Mouse (Mus musculus) intestine, embryonic 16.5 days (tissue): ENCODE measurements around the gene Calu. TPM values are rescaled to one million over a fixed set of nuclear protein-coding genes. Genes with fewer than 3 reads are reported as not detected.

Experiments used
- ATAC-seq: fragments of 200-750 bp; cut with Nextera tagmentation; 2 replicates; pipeline ENCODE4 v1.8.0; 2017; ENCODE audit warnings: moderate TSS enrichment, moderate library complexity
- H3K27ac ChIP-seq: fragments of 300-500 bp; sonication (generic); 2 replicates; pipeline ENCODE4 v1.5.1; 2014; ENCODE audit warnings: mild to moderate bottlenecking, low read length
- H3K27me3 ChIP-seq: fragments of 300-500 bp; sonication (generic); replicated peaks from 2 replicates; pipeline ENCODE4 v1.6.1; 2014; ENCODE audit warnings: low read length, control low read depth, mixed read lengths; ENCODE audit not compliant: control insufficient read depth, insufficient read depth
- H3K36me3 ChIP-seq: fragments of 300-500 bp; sonication (generic); 2 replicates; pipeline ENCODE4 v1.6.1; 2014; ENCODE audit warnings: low read length, control low read depth; ENCODE audit not compliant: control insufficient read depth, insufficient read depth
- H3K4me1 ChIP-seq: fragments of 300-500 bp; sonication (generic); 2 replicates; pipeline ENCODE4 v1.6.1; 2014; ENCODE audit warnings: low read length, control low read depth, mixed read lengths; ENCODE audit not compliant: control insufficient read depth, insufficient read depth
- H3K4me2 ChIP-seq: fragments of 300-500 bp; sonication (generic); 2 replicates; pipeline ENCODE4 v1.6.1; 2014; ENCODE audit warnings: low read depth, low read length, control low read depth
- H3K4me3 ChIP-seq: fragments of 300-500 bp; sonication (generic); 2 replicates; pipeline ENCODE4 v1.5.1; 2014; ENCODE audit warnings: mild to moderate bottlenecking, low read length
- H3K9ac ChIP-seq: fragments of 300-500 bp; sonication (generic); 2 replicates; pipeline ENCODE4 v1.6.1; 2014; ENCODE audit warnings: low read depth, low read length
- H3K9me3 ChIP-seq: fragments of 300-500 bp; sonication (generic); 2 replicates; pipeline ENCODE4 v1.6.1; 2016; ENCODE audit warnings: low read length, control low read depth; ENCODE audit not compliant: control insufficient read depth
- WGBS: fragments of 180-500 bp; shearing (Covaris S2); extraction: QIAGEN DNeasy Blood & Tissue Kit; methylation state at CpG from one replicate; pipeline ENCODE4 v1.1.7; 2014; 5-methylcytosine and 5-hydroxymethylcytosine counted together
- polyA plus RNA-seq: library from polyadenylated mRNA; unstranded; fragments of >200 nt; fragmentation: Nextera tagmentation; extraction: Ambion mirVana; gene quantifications from 2 replicates; pipeline ENCODE4 v1.2.1, GENCODE M21; 2015

Gene Calu
- polyA plus RNA-seq, 1 experiment from 2014 or later = 282 TPM

- Histone ChIP-seq H3K9me3 (no peaks in the 10 kb centered on the region), H3K36me3 (no peaks in the 10 kb centered on the region), H3K4me1 (peaks cover 10% of the 10 kb centered on the region; the same call in 1 of the 2 replicates), H3K9ac (peak overlapping the region; percentile 69), H3K27ac (peak overlapping the region; percentile 53; the same call in 1 of the 2 replicates), H3K4me3 (peak overlapping the region; percentile 74), H3K4me2 (peak overlapping the region; percentile 91), H3K27me3 (peaks cover 9% of the 10 kb centered on the region; the same call in 1 of the 2 replicates)
- WGBS = 7% methylated on average over 24 of the region's 24 CpGs
- peak; percentile 70 for ATAC-seq
These were observed 49.1 kb downstream of the Calu start for GRCm38 (mm10) chr6:29396714-29397540.

- Histone ChIP-seq H3K4me3 (peak overlapping the region; percentile 74), H3K9me3 (no peaks in the 10 kb centered on the region), H3K36me3 (no peaks in the 10 kb centered on the region), H3K4me2 (peak overlapping the region; percentile 91), H3K27me3 (peaks cover 12% of the 10 kb centered on the region; the same call in 1 of the 2 replicates), H3K9ac (peak overlapping the region; percentile 29; the same call in 1 of the 2 replicates), H3K27ac (no peak overlapping the region), H3K4me1 (peaks cover 10% of the 10 kb centered on the region; the same call in 1 of the 2 replicates)
- ATAC-seq = no peak
- WGBS = 22% methylated on average over 6 of the region's 6 CpGs
These were observed 49.7 kb downstream of the Calu start for GRCm38 (mm10) chr6:29397575-29397974.

DNA sequence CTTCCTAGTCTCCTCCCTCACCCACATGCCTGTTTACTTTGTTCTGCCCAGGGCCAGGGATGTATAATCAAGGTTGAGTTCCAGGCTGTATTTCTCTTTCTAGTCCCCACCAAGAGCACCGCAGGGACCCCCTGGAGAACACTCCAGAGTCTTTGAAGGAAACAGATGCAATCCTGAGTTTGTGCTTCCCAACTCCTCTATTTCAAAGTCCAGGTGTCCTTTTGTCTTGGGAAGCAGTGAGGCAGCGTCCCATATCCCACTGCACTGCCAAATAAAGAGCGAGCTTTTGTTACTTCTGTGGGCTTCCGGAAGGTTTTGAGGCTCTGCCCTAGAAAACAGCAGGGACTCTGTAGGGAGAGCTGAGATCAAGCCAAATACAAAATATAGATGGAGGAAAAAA, 52.0 kb downstream of the Calu start:
- Histone ChIP-seq H3K27ac (no peak overlapping the region), H3K4me3 (no peak overlapping the region), H3K9ac (no peak overlapping the region), H3K9me3 (no peaks in the 10 kb centered on the region), H3K4me2 (no peak overlapping the region), H3K36me3 (no peaks in the 10 kb centered on the region), H3K27me3 (peaks cover 7% of the 10 kb centered on the region; the same call in 1 of the 2 replicates), H3K4me1 (peaks cover 10% of the 10 kb centered on the region; the same call in 1 of the 2 replicates)
- ATAC-seq = no peak
- 80% methylated on average over 4 of the region's 4 CpGs for WGBS

GRCm38 (mm10) chr6:29402693-29403342, 54.9 kb downstream of the Calu start:
- Histone ChIP-seq H3K4me3 (no peak overlapping the region), H3K4me2 (peak overlapping the region; percentile 32; the same call in 1 of the 2 replicates), H3K4me1 (no peaks in the 10 kb centered on the region), H3K27me3 (peaks cover 3% of the 10 kb centered on the region; the same call in 1 of the 2 replicates), H3K9ac (no peak overlapping the region), H3K9me3 (no peaks in the 10 kb centered on the region), H3K27ac (no peak overlapping the region), H3K36me3 (no peaks in the 10 kb centered on the region)
- ATAC-seq = no peak
- WGBS = 7% methylated on average over 34 of the region's 34 CpGs

GRCm38 (mm10) chr6:29406412-29406811, 58.5 kb downstream of the Calu start:
- WGBS = 83% methylated on average over 6 of the region's 6 CpGs
- Histone ChIP-seq H3K9me3 (no peaks in the 10 kb centered on the region), H3K4me1 (no peaks in the 10 kb centered on the region), H3K4me3 (no peak overlapping the region), H3K27ac (no peak overlapping the region), H3K4me2 (no peak overlapping the region), H3K9ac (no peak overlapping the region), H3K27me3 (peaks cover 3% of the 10 kb centered on the region; the same call in 1 of the 2 replicates), H3K36me3 (no peaks in the 10 kb centered on the region)
- no peak for ATAC-seq

GRCm38 (mm10) chr6:29415446-29415845, 67.6 kb downstream of the Calu start:
- no peak overlapping the region for H3K9ac ChIP-seq
- H3K4me1 ChIP-seq = no peaks in the 10 kb centered on the region
- 83% methylated on average over 9 of the region's 9 CpGs for WGBS
- no peak for ATAC-seq
- no peak overlapping the region for H3K4me2 ChIP-seq
- no peak overlapping the region for H3K4me3 ChIP-seq
- H3K27me3 ChIP-seq = no peaks in the 10 kb centered on the region
- H3K36me3 ChIP-seq = no peaks in the 10 kb centered on the region
- H3K9me3 ChIP-seq = no peaks in the 10 kb centered on the region
- H3K27ac ChIP-seq = no peak overlapping the region

DNA sequence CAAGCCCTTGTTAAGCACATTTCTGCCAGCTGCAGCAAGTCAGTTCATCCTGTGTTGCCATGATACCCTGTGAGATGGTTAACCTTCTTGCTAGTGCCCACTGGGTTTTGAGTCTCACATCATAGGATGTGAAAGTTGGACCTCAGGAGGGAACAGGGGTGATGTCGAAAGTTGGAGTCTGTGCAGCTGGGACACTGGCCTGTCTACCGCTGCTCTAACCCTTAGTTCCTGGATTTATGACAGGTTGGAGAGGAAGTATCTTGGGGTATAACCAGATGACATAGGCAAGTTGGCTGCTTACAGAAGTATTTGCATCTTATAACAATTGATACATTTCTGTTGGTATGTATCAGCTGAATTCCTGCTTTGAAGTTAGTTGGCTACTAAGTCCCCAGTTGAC, 72.7 kb downstream of the Calu start:
- Histone ChIP-seq H3K4me2 (no peak overlapping the region), H3K27me3 (no peaks in the 10 kb centered on the region), H3K4me1 (no peaks in the 10 kb centered on the region), H3K9me3 (no peaks in the 10 kb centered on the region), H3K9ac (no peak overlapping the region), H3K27ac (no peak overlapping the region), H3K4me3 (no peak overlapping the region), H3K36me3 (no peaks in the 10 kb centered on the region)
- ATAC-seq = no peak
- 75% methylated on average over 2 of the region's 2 CpGs for WGBS

DNA sequence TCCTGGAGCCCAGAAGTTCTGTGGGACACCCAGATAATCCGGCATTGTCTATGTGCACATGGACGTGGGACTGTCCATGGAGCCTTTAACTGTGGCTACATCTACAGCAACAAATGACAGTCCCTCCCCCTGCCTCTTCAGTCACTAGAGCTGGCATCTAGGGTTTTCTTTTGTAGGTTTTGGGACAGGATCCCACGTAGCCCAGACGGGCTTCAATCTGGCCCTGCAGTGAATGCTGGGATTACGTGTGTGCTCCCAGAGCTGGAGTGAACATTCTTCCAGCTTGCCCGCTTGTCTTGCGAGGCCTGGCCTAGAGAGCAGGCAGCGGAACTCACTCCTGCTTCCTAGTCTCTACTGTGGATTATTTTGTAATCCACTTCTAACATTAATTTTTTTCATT, 77.2 kb downstream of the Calu start:
- ATAC-seq = no peak
- Histone ChIP-seq H3K27me3 (no peaks in the 10 kb centered on the region), H3K9me3 (no peaks in the 10 kb centered on the region), H3K36me3 (no peaks in the 10 kb centered on the region), H3K9ac (no peak overlapping the region), H3K4me2 (no peak overlapping the region), H3K27ac (no peak overlapping the region), H3K4me3 (no peak overlapping the region), H3K4me1 (no peaks in the 10 kb centered on the region)
- WGBS = 93% methylated on average over 8 of the region's 8 CpGs

DNA sequence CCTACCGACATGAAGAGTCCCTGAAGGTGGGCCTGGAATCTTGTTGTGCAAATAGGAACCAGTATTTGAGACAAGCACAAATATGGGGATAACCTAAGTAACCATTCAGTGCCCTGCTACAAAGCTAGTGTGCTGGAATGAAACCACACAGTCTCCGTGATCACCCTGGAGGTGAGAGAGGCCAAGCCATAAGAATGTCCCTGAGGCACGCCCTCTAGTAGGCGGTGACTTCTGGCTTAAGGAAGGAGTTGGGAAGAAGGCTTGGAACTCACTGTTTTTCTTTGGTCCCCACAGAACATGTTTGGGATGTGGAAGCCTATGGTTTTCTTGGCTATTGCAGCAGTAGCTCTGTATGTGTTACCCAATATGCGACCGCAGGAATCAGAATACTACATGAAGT, 78.5 kb downstream of the Calu start:
- no peak overlapping the region for H3K27ac ChIP-seq
- no peak for ATAC-seq
- H3K36me3 ChIP-seq = no peaks in the 10 kb centered on the region
- H3K27me3 ChIP-seq = no peaks in the 10 kb centered on the region
- H3K4me3 ChIP-seq = no peak overlapping the region
- H3K4me1 ChIP-seq = no peaks in the 10 kb centered on the region; the same call in 1 of the 2 replicates
- H3K9ac ChIP-seq = no peak overlapping the region
- H3K4me2 ChIP-seq = no peak overlapping the region
- 65% methylated on average over 6 of the region's 6 CpGs for WGBS
- no peaks in the 10 kb centered on the region for H3K9me3 ChIP-seq
